8 mouse cellular contexts compared by ENCODE assay signal in the genomic region with DNA sequence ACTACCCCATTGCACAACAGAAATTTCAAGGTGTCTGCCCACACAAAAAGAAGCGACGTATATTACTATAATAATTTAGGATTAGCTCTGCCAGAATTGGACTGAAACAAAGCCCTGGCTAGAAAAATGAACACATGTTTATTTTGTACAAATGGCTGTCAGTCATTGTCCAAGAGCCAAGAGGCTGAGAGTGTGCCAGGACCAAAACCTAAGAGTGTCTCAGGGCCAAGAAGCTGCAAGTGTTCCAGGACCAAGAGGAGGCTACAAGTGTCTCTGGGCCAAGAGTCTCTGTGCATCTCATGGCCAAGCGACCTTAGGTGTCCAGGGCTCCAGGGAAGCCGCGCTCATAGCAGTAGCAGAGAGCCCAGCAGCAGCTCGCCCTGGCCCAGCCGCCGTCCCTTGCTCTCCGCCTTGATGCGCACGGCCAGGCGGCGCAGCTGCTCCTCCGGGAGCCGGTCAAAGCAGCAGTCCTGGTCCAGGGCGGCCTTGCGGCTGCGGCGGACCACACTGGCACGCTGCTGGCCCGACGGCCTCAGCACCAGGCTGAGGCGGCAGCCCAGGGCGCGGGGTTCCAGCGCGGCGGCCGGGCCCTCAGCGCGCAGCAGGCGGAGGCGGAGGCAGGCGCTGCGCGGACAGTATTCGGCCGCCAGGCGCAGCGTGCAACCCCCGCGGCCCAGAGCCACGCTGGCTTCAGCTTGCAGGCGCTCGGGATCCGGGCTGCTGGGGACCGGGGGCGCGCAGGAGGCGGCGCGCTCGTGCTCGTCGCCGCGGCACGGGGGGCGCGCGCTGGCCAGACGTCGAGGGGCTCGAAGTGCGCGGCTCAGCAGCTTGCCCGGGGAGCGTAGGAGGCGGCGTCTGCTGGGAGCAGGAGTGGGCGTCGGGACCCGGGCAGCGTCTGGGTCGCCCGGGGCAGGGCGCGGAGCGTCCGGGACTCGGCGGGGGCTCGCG. TPM values are rescaled to one million over a fixed set of nuclear protein-coding genes. Genes with fewer than 3 reads are reported as not detected.
A peak's percentile ranks its signal among the peaks of the same experiment; 100 is the strongest.
DNase-seq lines count a peak whose midpoint lies in the region; ATAC-seq and TF ChIP-seq lines count a peak whose summit lies in the region.

No protein-coding gene starts in this region.

- H3K4me1 ChIP-seq in liver, adult 2 months (ENCODE audit: control insufficient read depth, insufficient read depth, low read length) = peaks cover 10% of the 10 kb centered on the region
- peaks cover 4% of the 10 kb centered on the region; the same call in 1 of the 2 replicates for H3K4me1 ChIP-seq in neural tube, embryonic 11.5 days (ENCODE audit: control insufficient read depth, insufficient read depth, low read length)

- H3K4me3 ChIP-seq in gastrocnemius, adult 2 months = peak overlapping the region; percentile 80
- H3K4me3 ChIP-seq in liver, adult 2 months (ENCODE audit: insufficient read depth, low read depth, low read length) = peak overlapping the region; percentile 56; the same call in 1 of the 2 replicates
- H3K4me3 ChIP-seq in neural tube, embryonic 11.5 days (ENCODE audit: low read depth, low read length) = peak overlapping the region; percentile 45

- WGBS in liver, adult 2 months = 4% methylated on average over 60 of the region's 84 CpGs
- WGBS in neural tube, embryonic 11.5 days = 3% methylated on average over 67 of the region's 84 CpGs

- DNase-seq in layer of hippocampus, adult 11-12 months (ENCODE audit: low spot score) = peak; percentile 47
- no peak for DNase-seq in layer of hippocampus, adult 9-10 months (ENCODE audit: low spot score)
- peak; percentile 67 to 74 for DNase-seq in cerebellum, postnatal 14 days
- DNase-seq in gastrocnemius, adult 2 months = peak; percentile 70
- no peak for DNase-seq in liver, adult 2 months (ENCODE audit: extremely low read depth, low read depth, low spot score)
- peak; percentile 77 for DNase-seq in neural tube, embryonic 11.5 days (ENCODE audit: low spot score)
- no peak for DNase-seq in natural killer cell, adult 2 months (ENCODE audit: low spot score in 2 of 2)

- peaks cover 22% of the 10 kb centered on the region for H3K27me3 ChIP-seq in liver, adult 2 months (ENCODE audit: control insufficient read depth, insufficient read depth, low read length)
- H3K27me3 ChIP-seq in neural tube, embryonic 11.5 days (ENCODE audit: control insufficient read depth, insufficient read depth, low read length) = peaks cover 39% of the 10 kb centered on the region

- no peak for TF ChIP-seq POLR2A in liver, adult 2 months (IDR thresholded peaks at IDR 0.05; ENCODE audit: extremely low read depth, insufficient read depth, low read length)

- H3K9ac ChIP-seq in liver, adult 2 months (ENCODE audit: low read depth, low read length) = 0 out of 2 replicates have a peak overlapping the region, but pooled peaks have one; percentile 47
- H3K9ac ChIP-seq in neural tube, embryonic 11.5 days (ENCODE audit: low read length) = peak overlapping the region; percentile 42; the same call in 1 of the 2 replicates

- peak overlapping the region; percentile 41 for H3K27ac ChIP-seq in gastrocnemius, adult 2 months
- no peak overlapping the region for H3K27ac ChIP-seq in liver, adult 2 months (replicated peaks; ENCODE audit: insufficient read depth, low read depth, low read length)
- H3K27ac ChIP-seq in neural tube, embryonic 11.5 days (ENCODE audit: low read depth, low read length) = no peak overlapping the region

- no peak for TF ChIP-seq CTCF in gastrocnemius, adult 2 months (IDR thresholded peaks at IDR 0.05)
- TF ChIP-seq CTCF in liver, adult 2 months (IDR thresholded peaks at IDR 0.05; ENCODE audit: low read depth, low read length) = no peak

- H3K36me3 ChIP-seq in liver, adult 2 months (ENCODE audit: control insufficient read depth, insufficient read depth, low read length) = no peaks in the 10 kb centered on the region
- no peaks in the 10 kb centered on the region for H3K36me3 ChIP-seq in neural tube, embryonic 11.5 days (ENCODE audit: control insufficient read depth, insufficient read depth, low read length)

- H3K79me2 ChIP-seq in liver, adult 2 months (ENCODE audit: control insufficient read depth, insufficient read depth, low read length) = no peaks in the 10 kb centered on the region

- H3K4me2 ChIP-seq in neural tube, embryonic 11.5 days (ENCODE audit: low read depth) = peak overlapping the region; percentile 54

- intact Hi-C loops in gastrocnemius, adult 2 months (cut with DNase I) = loop anchor here (5.0 kb wide), 1 partner anchor 142 kb away; no protein-coding TSS in a partner anchor

- H3K9me3 ChIP-seq in neural tube, embryonic 11.5 days (ENCODE audit: control insufficient read depth, low read length) = no peaks in the 10 kb centered on the region

- peak; percentile 35 for ATAC-seq in inflammation-experienced regulatory T-cells, adult 6 months
- ATAC-seq in neural tube, embryonic 11.5 days (ENCODE audit: insufficient read depth, low FRiP score, low TSS enrichment) = peak; percentile 75

RNA-seq across cellular contexts. Expression of a gene that starts 1.4 kb away (rescaled TPM):
- not detected for total RNA-seq in gastrocnemius, adult 2 months (2021)
- not detected for polyA plus RNA-seq in inflammation-experienced regulatory T-cells, adult 6 months (2017; shearing (Covaris generic))
- total RNA-seq in liver, adult 2 months (2014; rRNA removed) = not detected in 2 replicates
- 0.07 TPM in 1 of 2 replicates, not detected in the other for polyA plus RNA-seq in liver, adult 2 months (2012; rRNA removed)
- polyA plus RNA-seq in neural tube, embryonic 11.5 days (2014; fragmentation: Nextera tagmentation; extraction: Ambion mirVana) = 0.28 TPM in 1 of 2 replicates, not detected in the other

RNA-seq across cellular contexts. Expression of a gene that starts 9.5 kb away (rescaled TPM):
- 10 to 100 TPM; 26.1 to 32.9 TPM for total RNA-seq in gastrocnemius, adult 2 months (2021)
- 10 to 100 TPM; 15.4 to 24.0 (median 19.5) TPM for polyA plus RNA-seq in inflammation-experienced regulatory T-cells, adult 6 months (2017; shearing (Covaris generic))
- total RNA-seq in liver, adult 2 months (2014; rRNA removed) = 29.7 and 34.6 TPM in 2 replicates
- 4.8 and 4.9 TPM in 2 replicates for polyA plus RNA-seq in liver, adult 2 months (2012; rRNA removed)
- 6.9 and 7.8 TPM in 2 replicates for polyA plus RNA-seq in neural tube, embryonic 11.5 days (2014; fragmentation: Nextera tagmentation; extraction: Ambion mirVana)

Comparison
In these comparisons a context has a peak if more than half of its experiments do, and no peak if none do; other contexts are left out.
1. DNase-seq: peak in layer of hippocampus, adult 11-12 months (single experiment), cerebellum, postnatal 14 days (2 of 2), gastrocnemius, adult 2 months (single experiment) and neural tube, embryonic 11.5 days (single experiment); none in layer of hippocampus, adult 9-10 months (single experiment), liver, adult 2 months (single experiment) and natural killer cell, adult 2 months (0 of 2).
2. Peak in every context shown above with its lines, with median percentiles within 50 percentile points of each other: H3K4me3 ChIP-seq.